Mouse (Mus musculus) liver, embryonic 15.5 days (tissue): ENCODE data around the gene Gypa. TPM values are rescaled to one million over a fixed set of nuclear protein-coding genes. Genes with fewer than 3 reads are reported as not detected.

Experiments used
- ATAC-seq: fragments of 200-750 bp; cut with Nextera tagmentation; 2 replicates; pipeline ENCODE4 v1.8.0; 2017; ENCODE audit warnings: moderate number of reproducible peaks, mild to moderate bottlenecking, moderate library complexity; ENCODE audit not compliant: insufficient read depth
- H3K27ac ChIP-seq: fragments of 300-500 bp; sonication (generic); replicated peaks from 2 replicates; pipeline ENCODE4 v1.5.1; 2015; ENCODE audit warnings: mild to moderate bottlenecking, inconsistent platforms
- H3K27me3 ChIP-seq: fragments of 300-500 bp; sonication (generic); 2 replicates; pipeline ENCODE4 v1.6.1; 2015; ENCODE audit warnings: mild to moderate bottlenecking, inconsistent platforms
- H3K36me3 ChIP-seq: fragments of 300-500 bp; sonication (generic); replicated peaks from 2 replicates; pipeline ENCODE4 v1.6.1; 2015; ENCODE audit warnings: moderate library complexity, mild to moderate bottlenecking, inconsistent platforms
- H3K4me1 ChIP-seq: fragments of 300-500 bp; sonication (generic); replicated peaks from 2 replicates; pipeline ENCODE4 v1.6.1; 2015; ENCODE audit warnings: inconsistent platforms
- H3K4me2 ChIP-seq: fragments of 300-500 bp; sonication (generic); 2 replicates; pipeline ENCODE4 v1.6.1; 2015; ENCODE audit warnings: moderate library complexity, mild to moderate bottlenecking, inconsistent platforms
- H3K4me3 ChIP-seq: fragments of 300-500 bp; sonication (generic); replicated peaks from 2 replicates; pipeline ENCODE4 v1.5.1; 2015; ENCODE audit warnings: mild to moderate bottlenecking, inconsistent platforms
- H3K9ac ChIP-seq: fragments of 300-500 bp; sonication (generic); 2 replicates; pipeline ENCODE4 v1.6.1; 2015; ENCODE audit warnings: moderate library complexity, mild to moderate bottlenecking, inconsistent platforms
- H3K9me3 ChIP-seq: fragments of 300-500 bp; sonication (generic); replicated peaks from 2 replicates; pipeline ENCODE4 v1.6.1; 2016; ENCODE audit warnings: inconsistent platforms
- WGBS: fragments of 180-500 bp; shearing (Covaris S2); methylation state at CpG from one replicate; pipeline ENCODE4 v1.1.7; 2015; ENCODE audit warnings: mixed read lengths; ENCODE audit not compliant: insufficient replicate concordance; 5-methylcytosine and 5-hydroxymethylcytosine counted together
- polyA plus RNA-seq: library from polyadenylated mRNA; unstranded; fragments of >200 nt; fragmentation: Nextera tagmentation; extraction: Ambion mirVana; gene quantifications from 2 replicates; pipeline ENCODE4 v1.2.1, GENCODE M21; 2015

The Gypa gene
- polyA plus RNA-seq, 1 experiment from 2014 or later: 715 TPM

GRCm38 (mm10) chr8:80550436-80550835, 56.9 kb downstream of the Gypa start:
- Histone ChIP-seq H3K36me3 (no peaks in the 10 kb centered on the region), H3K9ac (no peak overlapping the region), H3K27me3 (no peaks in the 10 kb centered on the region), H3K27ac (no peak overlapping the region), H3K4me2 (no peak overlapping the region), H3K9me3 (no peaks in the 10 kb centered on the region), H3K4me1 (peaks cover 32% of the 10 kb centered on the region), H3K4me3 (no peak overlapping the region)
- ATAC-seq: no peak

DNA sequence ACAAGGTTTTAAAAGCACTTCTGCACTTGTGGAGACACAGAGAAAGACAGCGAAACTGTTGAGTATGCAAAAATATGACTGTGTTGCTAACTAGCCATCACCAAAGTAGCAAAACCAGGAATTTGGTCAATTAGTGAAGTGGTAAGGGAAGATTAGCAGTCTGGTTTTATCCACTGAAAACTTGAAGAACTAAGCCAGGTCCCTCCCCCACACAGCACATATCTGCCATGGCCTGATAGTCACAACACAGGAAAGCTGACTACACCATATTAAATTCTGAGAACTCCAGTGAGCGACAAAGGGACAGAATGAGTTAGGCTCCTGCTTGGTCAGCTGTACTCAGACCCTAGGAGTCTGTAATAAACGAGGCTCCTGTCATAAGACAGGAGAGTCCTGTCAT, 57.7 kb downstream of the Gypa start:
- Histone ChIP-seq H3K4me1 (peaks cover 32% of the 10 kb centered on the region), H3K27ac (peak overlapping the region; percentile 80), H3K36me3 (no peaks in the 10 kb centered on the region), H3K9ac (no peak overlapping the region), H3K27me3 (no peaks in the 10 kb centered on the region), H3K9me3 (no peaks in the 10 kb centered on the region), H3K4me3 (no peak overlapping the region), H3K4me2 (peak overlapping the region; percentile 37)
- peak; percentile 94 for ATAC-seq
- 28% methylated on average over 3 of the region's 3 CpGs for WGBS

GRCm38 (mm10) chr8:80554991-80555390, 61.4 kb downstream of the Gypa start:
- no peaks in the 10 kb centered on the region for H3K36me3 ChIP-seq
- H3K9ac ChIP-seq: no peak overlapping the region
- H3K9me3 ChIP-seq: no peaks in the 10 kb centered on the region
- H3K4me1 ChIP-seq: peaks cover 32% of the 10 kb centered on the region
- 68% methylated on average over 2 of the region's 2 CpGs for WGBS
- H3K4me3 ChIP-seq: no peak overlapping the region
- H3K4me2 ChIP-seq: no peak overlapping the region
- H3K27ac ChIP-seq: peak overlapping the region; percentile 69
- no peaks in the 10 kb centered on the region for H3K27me3 ChIP-seq
- peak; percentile 62 for ATAC-seq

Other genes starting within 250 kb of the Gypa start
- gene Frem3, start 117.3 kb downstream of the Gypa start, polyA plus RNA-seq: 0.07 and 0.12 TPM in 2 replicates
- 41.0 and 46.0 TPM in 2 replicates for gene Smarca5, start 245.7 kb downstream of the Gypa start, polyA plus RNA-seq